Mouse (Mus musculus) hindlimb bud, embryonic 11.5 days (tissue): ENCODE data around the gene Txndc9.

Experiments used
- DNase-seq: peaks from one replicate; pipeline ENCODE4 v3.0.0-alpha.2; 2012; ENCODE audit warnings: low read depth, low spot score; ENCODE audit errors: extremely low spot score

Txndc9 gene

DNA sequence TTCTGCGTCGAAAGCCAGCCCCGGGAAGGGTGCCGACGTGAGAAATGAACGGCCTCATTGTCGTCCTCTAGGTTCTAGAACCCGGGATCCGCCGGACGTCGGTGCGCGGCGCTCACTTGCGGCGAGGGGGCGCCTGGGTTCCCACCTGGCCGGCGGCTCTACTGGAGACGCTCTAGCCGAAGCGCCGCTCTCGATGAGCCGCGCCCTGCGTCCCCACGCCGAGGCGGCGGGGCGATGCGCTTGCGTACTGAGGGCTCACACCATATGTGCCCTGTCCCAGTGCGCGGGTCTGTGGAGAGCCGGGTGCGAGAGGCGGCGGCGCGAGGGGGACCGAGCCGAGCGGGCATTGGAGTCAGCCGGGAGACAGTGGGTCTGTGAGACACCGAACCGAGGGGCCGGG, at the start of gene Txndc9, which contains the start of gene Eif5b:
Gene Txndc9, minus strand, starts transcription at position 27 of the 400 bp plus-strand sequence.
Gene Eif5b, plus strand, starts transcription at position 144 of the 400 bp plus-strand sequence.
- peak; percentile 66 for DNase-seq

DNA sequence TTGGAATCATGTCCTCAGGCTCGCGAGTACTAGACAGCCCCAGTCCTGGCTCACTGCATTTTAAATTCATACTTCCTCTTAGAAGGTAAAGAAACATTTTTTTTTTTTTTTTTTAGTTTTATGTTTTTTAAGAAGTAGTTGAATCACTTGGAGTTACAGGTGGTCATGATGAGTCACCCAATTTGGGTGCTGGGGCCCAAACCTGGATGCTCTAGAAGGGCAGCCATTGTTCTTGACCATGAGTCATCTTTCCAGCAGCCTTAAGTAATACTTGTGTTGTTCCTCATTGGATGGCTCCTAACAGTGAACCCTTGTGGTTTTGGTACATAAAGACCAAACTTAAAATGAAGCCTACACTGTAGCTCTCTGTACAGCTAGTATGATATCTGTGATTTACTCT, 41.2 kb upstream of the Txndc9 start:
- no peak for DNase-seq

DNA sequence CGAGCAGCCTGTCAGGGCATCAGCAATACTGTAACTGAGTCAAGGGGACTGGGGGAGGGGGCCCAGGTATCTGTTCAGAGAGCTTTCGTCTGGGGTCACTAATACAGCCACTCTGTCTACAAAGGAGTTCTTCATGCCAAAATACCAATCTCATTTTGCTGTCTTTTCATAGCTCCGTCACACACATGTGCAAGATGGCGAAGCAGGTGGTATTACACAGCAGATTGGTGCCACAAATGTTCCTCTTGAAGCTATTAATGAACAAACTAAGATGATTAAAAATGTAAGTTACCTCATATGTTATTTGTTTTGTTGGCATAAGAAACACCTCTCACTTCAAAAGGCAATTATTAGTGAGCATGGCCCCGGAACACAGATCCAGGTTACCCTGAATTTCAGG, 39.7 kb upstream of the Txndc9 start:
- DNase-seq = no peak

DNA sequence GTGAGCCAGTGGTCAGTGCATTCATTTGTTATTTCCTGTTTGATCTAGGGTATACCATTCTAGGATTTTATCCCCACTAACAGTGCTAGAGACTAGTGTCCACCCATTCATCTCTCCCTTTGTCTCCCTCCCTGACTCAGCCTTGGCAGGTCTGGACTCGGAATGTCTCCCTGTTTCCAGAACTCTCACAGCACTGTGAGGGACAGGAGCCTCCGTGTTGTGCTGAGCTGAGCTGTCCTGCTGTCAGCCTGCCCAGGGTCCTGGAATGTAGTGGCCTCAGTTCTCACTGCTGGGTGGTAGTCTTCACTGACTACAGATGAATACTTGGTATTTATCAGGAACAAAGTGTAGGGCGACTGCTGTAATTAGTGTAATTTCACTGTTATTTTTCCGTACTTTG, 37.8 kb upstream of the Txndc9 start:
- DNase-seq = no peak

- no peak for DNase-seq
Observed at GRCm38 (mm10) chr1:38031391-38031790, 33.7 kb upstream of the Txndc9 start.

DNA sequence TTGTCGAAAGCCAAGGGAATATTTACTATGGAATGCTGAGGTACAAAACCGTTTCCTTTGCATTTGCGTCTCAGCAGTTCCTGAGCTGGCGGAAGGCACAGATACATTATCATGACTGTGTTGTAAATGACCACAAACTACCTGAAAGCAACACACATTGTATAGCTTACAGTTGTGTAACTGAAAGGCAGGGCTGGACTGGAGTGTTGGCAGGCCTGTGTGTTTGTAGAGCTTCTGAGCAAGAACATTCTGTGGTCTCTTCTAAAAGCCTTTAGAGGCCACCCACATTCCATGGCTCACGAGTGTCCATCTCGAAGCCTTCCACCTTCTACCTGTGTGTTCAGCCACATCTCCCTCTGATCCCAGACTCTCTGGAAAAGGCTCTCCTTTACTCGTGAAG, 29.6 kb upstream of the Txndc9 start:
- no peak for DNase-seq

GRCm38 (mm10) chr1:38014551-38015203, 17.0 kb upstream of the Txndc9 start:
- no peak for DNase-seq

DNA sequence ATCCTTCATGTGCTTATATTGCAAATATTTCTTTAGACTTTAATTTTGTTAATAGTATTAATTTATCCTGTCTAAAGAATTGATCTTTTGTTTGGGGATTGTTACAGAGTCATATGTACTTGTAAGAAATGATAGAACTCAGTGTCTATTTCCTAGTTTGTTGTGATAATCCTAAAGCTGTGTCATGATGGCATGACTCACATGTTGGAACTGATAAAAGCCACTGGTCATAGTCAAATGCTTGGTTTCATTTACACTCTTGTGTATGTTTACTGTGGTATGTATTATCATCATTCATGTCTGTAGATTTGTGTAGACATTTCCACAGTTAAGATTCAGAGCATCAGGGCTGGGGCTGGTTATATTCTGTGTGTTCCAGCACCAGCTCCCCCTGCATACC, 14.8 kb upstream of the Txndc9 start:
- no peak for DNase-seq

GRCm38 (mm10) chr1:38012104-38012503, 14.4 kb upstream of the Txndc9 start:
- no peak for DNase-seq

GRCm38 (mm10) chr1:38011647-38012046, 14.0 kb upstream of the Txndc9 start:
- no peak for DNase-seq

DNA sequence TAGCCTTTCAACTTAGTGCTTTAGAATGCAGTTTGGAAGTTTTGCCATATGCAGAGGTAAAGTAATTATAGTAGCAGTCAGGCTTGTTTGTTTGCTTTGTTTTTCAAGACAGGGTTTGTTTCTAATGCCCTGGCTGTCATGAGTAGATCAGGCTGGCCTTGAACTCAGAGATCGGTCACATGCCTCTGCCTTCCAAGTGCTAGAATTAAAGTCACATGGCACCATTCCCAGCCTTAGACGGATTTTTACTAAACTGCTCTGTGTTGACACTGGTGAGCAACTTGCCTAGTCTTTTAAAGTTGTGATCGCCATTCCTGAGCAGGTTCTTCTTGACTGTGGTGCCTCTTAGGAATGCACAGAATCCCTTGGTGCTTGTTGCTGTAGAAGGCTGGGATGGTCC, 9.0 kb upstream of the Txndc9 start:
- no peak for DNase-seq

- no peak for DNase-seq
Observed at GRCm38 (mm10) chr1:38003046-38003445, 5.4 kb upstream of the Txndc9 start.

DNA sequence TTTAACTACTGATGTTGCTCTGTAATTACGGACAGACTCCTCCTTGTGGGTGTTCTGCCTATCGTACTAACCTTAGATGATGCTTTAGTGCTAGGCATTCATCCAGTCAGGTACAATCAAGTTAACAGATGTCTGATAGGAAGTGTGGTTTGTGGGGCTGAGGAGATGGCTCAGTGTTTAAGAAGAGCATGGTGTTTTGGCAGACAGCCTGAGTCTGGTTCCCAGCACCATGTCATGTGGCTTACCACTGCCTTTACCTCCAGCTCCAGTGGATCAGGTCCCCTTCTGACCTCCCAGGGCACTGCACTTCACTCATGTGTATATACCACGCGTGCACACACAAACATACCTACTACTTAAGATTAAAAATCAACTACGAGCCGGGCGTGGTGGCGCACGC, 4.3 kb upstream of the Txndc9 start:
- no peak for DNase-seq

DNA sequence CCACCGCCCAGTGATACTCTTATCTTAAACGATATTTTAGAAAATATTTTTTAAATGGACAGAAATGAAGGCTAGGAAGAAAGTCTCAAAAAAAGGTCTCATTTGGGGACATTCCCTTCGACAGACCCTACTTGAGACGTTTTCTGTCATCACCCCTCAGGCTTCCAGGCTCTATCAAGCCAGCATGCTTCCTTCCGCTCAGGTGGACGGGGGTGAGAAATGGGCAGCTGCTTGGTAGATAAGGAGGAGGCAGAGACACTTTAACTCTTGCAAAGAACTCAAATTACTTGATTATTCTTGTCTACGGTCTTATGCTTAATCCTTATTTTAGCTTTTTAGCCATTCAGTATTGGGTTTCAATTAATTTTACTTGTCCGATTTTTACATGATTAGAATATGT, 3.2 kb upstream of the Txndc9 start:
- no peak for DNase-seq

DNA sequence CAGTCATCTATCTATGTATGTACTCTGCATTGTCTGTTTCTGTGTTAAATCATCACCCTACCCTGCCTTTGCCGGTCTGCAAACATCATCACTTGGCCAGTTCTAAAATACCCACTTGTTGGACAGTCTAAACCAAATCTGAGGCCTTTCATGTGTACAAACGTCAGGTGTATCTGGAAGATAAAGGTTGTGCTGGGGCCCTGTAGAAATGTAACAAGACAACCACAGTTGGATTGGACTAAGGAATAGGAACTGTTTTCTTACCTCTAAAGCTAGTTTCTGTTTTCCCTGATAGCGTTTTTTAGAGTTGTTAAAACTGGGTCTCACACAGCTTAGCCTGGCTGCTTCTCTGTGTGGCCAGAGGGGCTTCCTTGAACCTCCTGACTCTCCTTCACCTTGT, 1.9 kb upstream of the Txndc9 start:
- no peak for DNase-seq

- no peak for DNase-seq
Observed at GRCm38 (mm10) chr1:37998371-37999199, 892 bp upstream of the Txndc9 start.

DNA sequence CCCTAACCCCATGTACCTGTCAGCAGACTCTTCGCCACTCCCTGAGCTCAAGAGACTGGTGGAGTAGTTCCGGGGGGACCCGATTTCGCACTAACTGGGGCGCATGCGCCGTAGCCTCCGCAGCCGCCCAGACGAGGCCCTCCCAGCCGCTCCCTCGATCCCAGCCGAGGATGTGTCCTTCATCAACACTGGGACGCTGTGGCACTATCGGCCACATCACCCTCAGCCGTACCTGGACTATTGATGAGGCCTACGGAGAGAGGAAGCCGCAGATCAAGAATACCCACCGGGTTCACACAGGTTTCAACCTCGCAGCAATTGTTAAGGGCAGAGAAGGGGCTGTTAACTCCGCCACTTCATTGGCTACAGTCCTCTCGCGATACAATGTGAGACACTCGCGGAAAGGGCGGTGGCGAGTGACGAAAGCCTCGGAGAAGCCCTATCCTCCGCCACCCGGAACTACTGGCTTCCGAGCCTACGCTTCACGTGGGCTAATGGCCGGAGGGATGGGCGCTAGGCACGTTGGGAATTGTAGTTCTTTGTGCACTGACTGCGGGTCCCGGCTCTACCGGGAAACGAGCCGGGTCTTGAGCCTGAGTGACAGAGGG, 712 bp downstream of the Txndc9 start:
- DNase-seq = peak; percentile 89

- no peak for DNase-seq
Observed at GRCm38 (mm10) chr1:37996226-37996625, 1.5 kb downstream of the Txndc9 start.

DNA sequence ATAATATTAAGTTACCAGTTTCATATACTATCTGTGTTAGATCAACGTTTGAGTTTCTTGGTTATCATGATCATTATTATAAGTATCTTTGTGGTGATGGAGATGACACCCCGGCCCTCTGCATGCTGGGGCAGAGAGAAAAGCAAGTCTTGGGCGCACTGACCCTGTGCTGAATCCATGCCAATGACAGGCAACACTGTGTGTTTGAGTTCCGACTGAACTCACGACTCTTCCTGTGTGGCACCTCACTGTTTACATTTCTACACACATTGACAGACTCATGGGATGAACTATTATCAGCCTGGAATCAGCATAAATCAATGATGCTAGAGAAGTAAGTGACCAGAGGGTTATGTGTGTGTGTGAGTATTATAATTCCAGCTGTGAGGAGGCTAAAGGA, 9.8 kb downstream of the Txndc9 start:
- DNase-seq = no peak

DNA sequence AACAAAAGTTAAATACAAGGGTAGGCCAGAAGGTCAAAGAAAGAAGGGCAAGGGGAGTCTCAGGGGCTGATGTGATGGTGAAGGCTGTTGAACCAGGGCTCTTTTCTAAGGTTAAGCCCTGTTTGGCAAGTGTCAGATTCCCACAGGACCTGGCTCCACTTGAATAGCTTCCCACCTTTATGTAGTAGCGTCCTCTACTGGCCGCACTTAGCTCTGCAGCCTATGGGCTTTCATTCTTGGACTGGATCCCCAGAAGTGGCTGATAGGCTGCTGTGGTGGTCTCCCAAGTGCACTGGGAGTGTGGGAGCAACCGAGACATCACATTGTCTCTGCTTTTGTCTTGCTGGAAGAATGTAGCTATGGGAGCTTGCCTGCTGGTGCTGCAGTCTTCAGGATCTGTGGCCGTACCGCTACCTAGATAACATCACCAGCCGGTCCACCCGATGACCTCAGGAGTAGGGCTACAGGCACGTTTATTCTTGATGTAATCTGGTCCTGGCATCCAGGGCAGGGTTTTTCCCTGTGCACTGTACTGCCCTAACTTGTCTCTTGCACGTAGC, 11.8 kb downstream of the Txndc9 start:
- no peak for DNase-seq

DNA sequence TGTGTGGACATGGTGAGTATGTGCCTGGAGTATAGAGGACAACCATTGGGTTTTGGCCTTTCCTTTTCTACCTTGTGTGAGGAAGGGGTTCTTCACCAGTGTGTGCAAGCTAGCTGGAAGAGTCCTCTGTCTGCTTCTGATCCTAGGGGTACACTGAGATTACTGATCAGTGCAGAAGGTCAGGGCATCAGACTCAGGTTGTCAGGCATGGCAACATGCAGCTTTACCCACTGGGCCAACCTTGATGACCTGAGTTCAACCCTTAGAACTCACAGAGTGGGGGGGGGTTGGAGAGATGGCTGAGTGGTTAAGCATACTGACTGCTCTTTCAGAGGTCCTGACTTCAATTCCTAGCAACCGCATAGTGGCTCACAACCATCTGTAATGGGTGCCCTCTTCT, 13.4 kb downstream of the Txndc9 start:
- DNase-seq = no peak

DNA sequence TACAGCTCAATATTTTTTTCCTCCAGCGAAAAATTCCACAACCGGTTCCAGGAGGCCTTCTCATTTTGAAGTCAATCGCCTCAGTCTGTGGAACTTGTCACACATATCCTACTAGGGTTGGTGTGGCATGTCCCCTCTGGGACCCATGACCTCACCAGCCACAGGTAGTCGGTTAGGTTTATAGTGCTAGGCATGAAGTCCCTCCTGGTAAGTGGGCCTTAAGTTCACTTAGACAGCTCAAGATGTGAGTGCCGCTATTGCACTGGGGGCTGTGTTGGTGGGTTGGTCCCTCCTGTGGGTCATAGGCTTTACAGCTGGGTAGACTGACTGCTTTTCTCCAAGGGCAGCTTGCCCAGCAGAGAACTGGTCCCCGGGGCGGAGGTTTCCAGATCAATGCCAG, 20.4 kb downstream of the Txndc9 start:
- DNase-seq = no peak
